In genomic region chr2:10375024-10375372, GRCm38 (mm10) we compare ENCODE assay signal across 9 mouse cellular contexts. TPM values are rescaled to one million over a fixed set of nuclear protein-coding genes. Genes with fewer than 3 reads are reported as not detected.
DNase-seq lines count a peak whose midpoint lies in the region; ATAC-seq and TF ChIP-seq lines count a peak whose summit lies in the region.
"Had no signal": no experiment of that assay in that cellular context is flagged by ENCODE, and none has a peak within 500 bp of the region (broad histone marks: within the 10 kb centered on the region; RNA-seq: fewer than 3 reads in every experiment).

No protein-coding gene starts in this region.

- peaks cover 7% of the 10 kb centered on the region; the same call in 1 of the 2 replicates for H3K4me1 ChIP-seq in spleen, adult 2 months (ENCODE audit: control insufficient read depth, insufficient read depth, insufficient read length)
- H3K4me1 ChIP-seq in hindbrain, embryonic 10.5 days (replicated peaks), result peaks cover 30% of the 10 kb centered on the region
- peaks cover 35% of the 10 kb centered on the region for H3K4me1 ChIP-seq in limb, embryonic 15.5 days

- DNase-seq in cerebellum, postnatal 10 days, result peak; percentile 56 to 61
- DNase-seq in cerebellum, adult 8-10 months, result no peak
- DNase-seq in spleen, adult 2 months (ENCODE audit: low read depth in 1 of 2, low spot score in 2 of 2), result no peak
- no peak for DNase-seq in spleen, adult 18-20 months
- no peak for DNase-seq in hindbrain, embryonic 10.5 days (ENCODE audit: low spot score)
- DNase-seq in right cerebral cortex, adult 18-20 months, result peak; percentile 13
- DNase-seq in gastrocnemius, postnatal 14 days, result no peak

- 3% methylated on average over 22 of the region's 22 CpGs for WGBS in spleen, adult 2 months
- WGBS in hindbrain, embryonic 10.5 days, result under 1% methylated on average over 22 of the region's 22 CpGs
- WGBS in limb, embryonic 15.5 days, result under 1% methylated on average over 22 of the region's 22 CpGs

- intact Hi-C loops in gastrocnemius, postnatal 14 days (cut with DNase I; ENCODE audit: low total_unique reads), result no loop called here

- H3K9me3 ChIP-seq in hindbrain, embryonic 10.5 days, result no peaks in the 10 kb centered on the region
- H3K9me3 ChIP-seq in limb, embryonic 15.5 days, result no peaks in the 10 kb centered on the region

- 0 out of 2 replicates have a peak overlapping the region, but pooled peaks have one; percentile 26 for H3K9ac ChIP-seq in limb, embryonic 15.5 days

- TF ChIP-seq CTCF in spleen, adult 2 months (IDR thresholded peaks at IDR 0.05; ENCODE audit: extremely low read depth, insufficient read depth, insufficient read length, insufficient replicate concordance), result no peak

- TF ChIP-seq POLR2A in spleen, adult 2 months (IDR thresholded peaks at IDR 0.05; ENCODE audit: low read depth, low read length), result no peak

- peak overlapping the region; percentile 54 for H3K4me3 ChIP-seq in spleen, adult 2 months (ENCODE audit: extremely low read depth, insufficient read depth, insufficient read length)
- peak overlapping the region; percentile 69 for H3K4me3 ChIP-seq in hindbrain, embryonic 10.5 days
- peak overlapping the region; percentile 61 for H3K4me3 ChIP-seq in limb, embryonic 15.5 days

- no peak overlapping the region for H3K27ac ChIP-seq in spleen, adult 2 months (ENCODE audit: insufficient read depth, low read length)
- peak overlapping the region; percentile 45; the same call in 1 of the 2 replicates for H3K27ac ChIP-seq in hindbrain, embryonic 10.5 days
- no peak overlapping the region for H3K27ac ChIP-seq in limb, embryonic 15.5 days

- peak overlapping the region; percentile 94 for H3K4me2 ChIP-seq in limb, embryonic 15.5 days

- peaks cover 33% of the 10 kb centered on the region for H3K27me3 ChIP-seq in spleen, adult 2 months (ENCODE audit: control insufficient read depth, insufficient read depth, low read length)
- peaks cover 64% of the 10 kb centered on the region for H3K27me3 ChIP-seq in hindbrain, embryonic 10.5 days (ENCODE audit: insufficient read depth, poor library complexity, severe bottlenecking)
- H3K27me3 ChIP-seq in limb, embryonic 15.5 days, result peaks cover 46% of the 10 kb centered on the region
- H3K27me3 ChIP-seq: CH12.LX had no signal

- H3K36me3 ChIP-seq in spleen, adult 2 months (ENCODE audit: control insufficient read depth, insufficient read depth, low read length), result no peaks in the 10 kb centered on the region
- no peaks in the 10 kb centered on the region for H3K36me3 ChIP-seq in hindbrain, embryonic 10.5 days
- no peaks in the 10 kb centered on the region for H3K36me3 ChIP-seq in limb, embryonic 15.5 days

- ATAC-seq in limb, embryonic 15.5 days (ENCODE audit: insufficient number of reproducible peaks, low FRiP score, low TSS enrichment, low read depth), result no peak

RNA-seq across cellular contexts. Expression of gene Sfmbt2, which starts 4.7 kb away (rescaled TPM):
- polyA plus RNA-seq in spleen, adult 2 months (2012; rRNA removed), result 0.28 and 0.34 TPM in 2 replicates
- 1.6 and 2.6 TPM in 2 replicates for polyA plus RNA-seq in hindbrain, embryonic 10.5 days (2016; fragmentation: Nextera tagmentation; extraction: Ambion mirVana)
- 1.9 and 2.3 TPM in 2 replicates for polyA plus RNA-seq in limb, embryonic 15.5 days (2015; fragmentation: Nextera tagmentation; extraction: Ambion mirVana)
- under 1 TPM; 0.31 to 0.40 TPM for total RNA-seq in gastrocnemius, postnatal 14 days (2021)
- total RNA-seq: CH12.LX had no signal

Comparison
In these comparisons a context has a peak if more than half of its experiments do, and no peak if none do; other contexts are left out.
1. DNase-seq: peak in cerebellum, postnatal 10 days (2 of 2) and right cerebral cortex, adult 18-20 months (single experiment); none in cerebellum, adult 8-10 months (single experiment), spleen, adult 2 months (0 of 2), spleen, adult 18-20 months (0 of 2), hindbrain, embryonic 10.5 days (single experiment) and gastrocnemius, postnatal 14 days (single experiment).
2. Peak in every context shown above with its lines, with median percentiles within 50 percentile points of each other: H3K4me3 ChIP-seq.